In the genomic region with DNA sequence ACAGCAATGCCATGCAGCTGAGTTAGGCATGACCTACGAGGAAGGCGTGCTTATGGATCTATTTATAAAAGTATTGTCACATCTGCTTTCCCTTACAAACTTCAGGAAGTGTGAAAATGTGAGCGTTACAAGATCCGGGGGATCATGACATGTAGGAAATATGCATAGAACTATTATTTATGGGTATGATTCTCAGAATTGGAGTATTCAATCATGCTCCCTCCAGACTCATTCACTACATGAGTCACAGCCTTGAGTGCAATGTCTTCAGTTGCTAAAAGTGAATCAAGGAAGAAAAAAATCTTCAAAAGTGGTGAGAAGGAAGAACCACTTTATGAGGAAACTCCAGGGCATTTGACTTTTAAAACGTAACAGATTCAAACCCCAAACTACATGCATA, we compare ENCODE assay signal across 22 mouse cellular contexts.
A peak's percentile ranks its signal among the peaks of the same experiment; 100 is the strongest.
DNase-seq lines count a peak whose midpoint lies in the region; ATAC-seq and TF ChIP-seq lines count a peak whose summit lies in the region.
"Had no signal": no experiment of that assay in that cellular context is flagged by ENCODE, and none has a peak within 500 bp of the region (broad histone marks: within the 10 kb centered on the region; RNA-seq: fewer than 3 reads in every experiment).

No protein-coding gene starts in this region.

- no peak overlapping the region for H3K9ac ChIP-seq in lung, embryonic 14.5 days
- H3K9ac ChIP-seq: forebrain, embryonic 15.5 days; heart, embryonic 15.5 days; hindbrain, embryonic 15.5 days had no signal

- H3K4me3 ChIP-seq in lung, embryonic 14.5 days (ENCODE audit: low read depth, low read length), result no peak overlapping the region
- no peak overlapping the region for H3K4me3 ChIP-seq in limb, embryonic 10.5 days
- H3K4me3 ChIP-seq: forebrain, embryonic 15.5 days; heart, embryonic 10.5 days; heart, embryonic 15.5 days; hindbrain, embryonic 15.5 days had no signal

- H3K4me1 ChIP-seq in lung, embryonic 14.5 days (ENCODE audit: insufficient read depth), result no peaks in the 10 kb centered on the region
- peaks cover 5% of the 10 kb centered on the region; the same call in 1 of the 2 replicates for H3K4me1 ChIP-seq in limb, embryonic 10.5 days
- H3K4me1 ChIP-seq: forebrain, embryonic 15.5 days; heart, embryonic 10.5 days; hindbrain, embryonic 15.5 days had no signal

- H3K36me3 ChIP-seq in lung, embryonic 14.5 days (ENCODE audit: insufficient read depth), result no peaks in the 10 kb centered on the region
- H3K36me3 ChIP-seq in limb, embryonic 10.5 days, result no peaks in the 10 kb centered on the region
- H3K36me3 ChIP-seq: forebrain, embryonic 15.5 days; G1E; heart, embryonic 10.5 days; heart, embryonic 15.5 days; hindbrain, embryonic 15.5 days had no signal

- H3K27ac ChIP-seq in lung, embryonic 14.5 days (ENCODE audit: low read depth), result peak overlapping the region; percentile 63
- no peak overlapping the region for H3K27ac ChIP-seq in limb, embryonic 10.5 days
- H3K27ac ChIP-seq: forebrain, embryonic 15.5 days; heart, embryonic 10.5 days; heart, embryonic 15.5 days; hindbrain, embryonic 15.5 days had no signal

- TF ChIP-seq CTCF in lung, embryonic 14.5 days (IDR thresholded peaks at IDR 0.05; ENCODE audit: low read depth), result no peak

- DNase-seq in frontal cortex, adult 2 months (ENCODE audit: extremely low spot score in 1 of 2, low spot score in 1 of 2), result peak; percentile 15 to 45
- DNase-seq in frontal cortex, postnatal 36 days (ENCODE audit: low spot score in 2 of 2), result no peak
- no peak for DNase-seq in lung, embryonic 14.5 days
- DNase-seq in lung, postnatal 36 days, result no peak
- DNase-seq in 3T3-L1 (ENCODE audit: low read depth, low spot score), result peak; percentile 65
- DNase-seq in NIH3T3 (ENCODE audit: low read depth), result peak; percentile 68
- DNase-seq in adrenal gland, postnatal 4 days (ENCODE audit: low spot score in 2 of 2), result no peak
- no peak for DNase-seq in limb, embryonic 10.5 days (ENCODE audit: low spot score)
- DNase-seq: adrenal gland, postnatal 10 days; B cell, adult 2 months; cerebellum, adult 18-20 months; cerebellum, adult 9-11 months; cerebellum, postnatal 36 days; gastrocnemius, postnatal 36 days; heart, adult 18-20 months had no signal

- H3K9me3 ChIP-seq in lung, embryonic 14.5 days (ENCODE audit: low read depth, low read length), result no peaks in the 10 kb centered on the region
- no peaks in the 10 kb centered on the region for H3K9me3 ChIP-seq in limb, embryonic 10.5 days (replicated peaks)
- H3K9me3 ChIP-seq: forebrain, embryonic 15.5 days; heart, embryonic 10.5 days; heart, embryonic 15.5 days; hindbrain, embryonic 15.5 days had no signal

- no peak overlapping the region for H3K4me2 ChIP-seq in lung, embryonic 14.5 days
- H3K4me2 ChIP-seq: forebrain, embryonic 15.5 days; heart, embryonic 15.5 days; hindbrain, embryonic 15.5 days had no signal

- H3K27me3 ChIP-seq in lung, embryonic 14.5 days (ENCODE audit: insufficient read depth, low read length), result no peaks in the 10 kb centered on the region
- H3K27me3 ChIP-seq in limb, embryonic 10.5 days (ENCODE audit: low read depth, poor library complexity, severe bottlenecking), result no peaks in the 10 kb centered on the region
- H3K27me3 ChIP-seq: forebrain, embryonic 15.5 days; heart, embryonic 15.5 days; hindbrain, embryonic 15.5 days had no signal

- ATAC-seq in lung, embryonic 14.5 days (ENCODE audit: insufficient read depth), result no peak
- ATAC-seq: CD4-positive, CD25-positive, alpha-beta regulatory T cell, adult 4 months; forebrain, embryonic 15.5 days; intestine, embryonic 16.5 days had no signal

- WGBS in lung, embryonic 14.5 days, result 46% methylated on average over 5 of the region's 5 CpGs
- WGBS in limb, embryonic 10.5 days, result 81% methylated on average over 5 of the region's 5 CpGs

Comparison
In these comparisons a context has a peak if more than half of its experiments do, and no peak if none do; other contexts are left out.
1. DNase-seq: peak in frontal cortex, adult 2 months (2 of 2), 3T3-L1 (single experiment) and NIH3T3 (single experiment); none in frontal cortex, postnatal 36 days (0 of 2), lung, embryonic 14.5 days (single experiment), lung, postnatal 36 days (single experiment), adrenal gland, postnatal 4 days (0 of 2) and limb, embryonic 10.5 days (single experiment).